Mouse (Mus musculus) neural tube, embryonic 10.5 days (tissue): ENCODE data around the gene Taco1.
A peak's percentile ranks its signal among the peaks of the same experiment; 100 is the strongest.
"Not testable (repeated sequence)": the region's sequence is repeated elsewhere in the genome, so short reads cannot be mapped to it uniquely, and the experiment has no call there.

ENCODE experiments used
- DNase-seq: peaks from one replicate; pipeline ENCODE4 v3.0.0-alpha.2; 2017; ENCODE audit warnings: low spot score; ENCODE audit errors: extremely low spot score

Taco1 gene

DNA sequence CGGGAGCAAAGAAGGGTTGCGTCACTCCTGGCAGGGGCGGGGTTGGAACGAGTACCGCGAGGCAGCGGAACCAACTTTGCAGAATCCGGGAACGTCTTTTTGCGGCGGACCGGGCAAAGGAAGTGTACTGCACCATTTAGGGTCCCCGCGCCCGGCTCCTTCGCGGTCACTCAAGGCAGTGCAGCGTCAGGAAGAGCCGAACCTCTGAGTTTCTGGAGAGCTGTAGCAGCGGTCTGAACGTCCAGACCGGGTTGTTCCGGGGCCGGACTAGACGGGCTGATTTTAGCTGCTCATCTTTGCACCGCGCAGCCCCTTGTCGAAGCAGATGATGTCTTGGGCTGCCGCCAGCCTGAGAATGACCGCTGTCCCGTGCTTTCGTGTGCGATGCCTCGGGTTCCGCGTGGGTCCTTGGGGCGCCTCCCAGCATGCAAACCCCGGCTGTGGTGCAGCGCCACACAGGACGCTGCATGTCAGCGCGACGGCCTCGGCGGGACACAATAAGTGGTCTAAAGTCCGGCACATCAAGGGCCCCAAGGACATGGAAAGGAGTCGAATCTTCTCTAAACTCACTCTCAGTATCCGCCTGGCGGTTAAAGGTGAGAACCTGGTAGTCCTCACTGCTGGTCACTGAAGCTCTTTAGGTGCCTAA is at the start of gene Taco1:
TSS of gene Taco1 (plus strand) at position 139 of the 649 bp plus-strand sequence.
- peak; percentile 91 for DNase-seq

DNA sequence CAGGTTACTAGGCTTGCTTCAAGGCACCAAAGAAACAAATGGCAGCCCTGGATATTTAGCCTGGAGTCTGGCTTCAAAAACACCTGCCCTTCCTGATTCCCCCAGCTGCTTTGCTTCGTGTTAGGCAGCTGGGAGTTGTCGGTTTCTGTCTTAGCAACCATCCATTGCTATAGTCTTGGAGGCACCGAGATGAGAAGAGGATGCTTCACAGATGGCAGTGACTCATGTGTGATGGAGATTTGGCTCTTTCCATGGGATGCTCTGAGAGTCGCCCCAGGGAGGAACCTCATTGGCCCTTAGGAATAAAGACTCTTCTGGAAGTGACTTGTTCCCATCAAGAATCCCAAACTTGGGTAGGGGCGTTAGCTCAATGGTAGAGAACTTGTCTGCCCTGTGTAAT is 49.4 kb upstream of the Taco1 start:
- no peak for DNase-seq

DNA sequence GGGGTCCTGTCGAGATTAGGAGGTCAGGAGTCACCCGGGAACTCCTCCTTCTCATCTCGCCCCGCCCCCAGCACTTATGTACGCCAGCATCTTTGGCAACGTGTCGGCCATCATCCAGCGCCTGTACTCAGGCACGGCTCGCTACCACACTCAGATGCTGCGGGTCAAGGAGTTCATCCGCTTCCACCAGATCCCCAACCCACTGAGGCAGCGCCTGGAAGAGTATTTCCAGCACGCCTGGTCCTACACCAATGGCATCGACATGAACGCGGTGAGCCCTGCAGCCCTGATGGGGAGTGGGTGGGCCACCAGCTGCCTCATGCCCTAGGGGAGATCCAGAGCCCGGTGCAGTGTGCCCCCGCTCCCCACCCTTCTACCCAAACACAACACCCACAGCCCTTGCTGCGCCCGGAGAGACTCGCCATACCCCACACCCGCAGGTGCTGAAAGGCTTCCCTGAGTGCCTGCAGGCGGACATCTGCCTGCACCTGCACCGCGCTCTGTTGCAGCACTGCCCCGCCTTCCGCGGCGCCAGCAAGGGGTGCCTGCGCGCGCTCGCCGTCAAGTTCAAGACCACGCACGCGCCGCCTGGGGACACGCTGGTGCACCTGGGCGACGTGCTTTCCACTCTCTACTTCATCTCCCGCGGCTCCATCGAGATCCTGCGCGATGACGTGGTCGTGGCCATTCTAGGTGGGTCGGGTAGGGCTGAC is 45.7 kb upstream of the Taco1 start:
- peak; percentile 26 for DNase-seq

DNA sequence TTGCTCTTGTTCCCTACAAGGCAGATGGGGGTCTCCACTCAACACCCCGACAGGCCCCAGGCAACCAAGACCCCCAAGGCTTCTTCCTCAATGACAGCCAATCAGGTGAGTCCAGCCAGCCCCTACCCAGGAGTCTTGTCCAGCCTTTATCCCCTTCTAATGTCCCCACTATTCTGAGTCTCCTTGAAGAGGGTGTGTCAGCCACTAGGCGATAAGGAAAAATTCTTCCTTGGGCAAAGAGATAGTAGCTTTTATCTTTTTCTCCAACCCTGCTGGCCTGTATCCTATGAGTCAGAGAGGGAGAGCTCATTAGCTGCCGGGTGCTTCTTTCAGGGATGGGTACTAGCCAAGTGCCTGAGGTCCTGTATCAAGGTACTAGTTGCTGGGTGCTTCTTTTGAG is 40.1 kb upstream of the Taco1 start:
- DNase-seq = no peak

DNA sequence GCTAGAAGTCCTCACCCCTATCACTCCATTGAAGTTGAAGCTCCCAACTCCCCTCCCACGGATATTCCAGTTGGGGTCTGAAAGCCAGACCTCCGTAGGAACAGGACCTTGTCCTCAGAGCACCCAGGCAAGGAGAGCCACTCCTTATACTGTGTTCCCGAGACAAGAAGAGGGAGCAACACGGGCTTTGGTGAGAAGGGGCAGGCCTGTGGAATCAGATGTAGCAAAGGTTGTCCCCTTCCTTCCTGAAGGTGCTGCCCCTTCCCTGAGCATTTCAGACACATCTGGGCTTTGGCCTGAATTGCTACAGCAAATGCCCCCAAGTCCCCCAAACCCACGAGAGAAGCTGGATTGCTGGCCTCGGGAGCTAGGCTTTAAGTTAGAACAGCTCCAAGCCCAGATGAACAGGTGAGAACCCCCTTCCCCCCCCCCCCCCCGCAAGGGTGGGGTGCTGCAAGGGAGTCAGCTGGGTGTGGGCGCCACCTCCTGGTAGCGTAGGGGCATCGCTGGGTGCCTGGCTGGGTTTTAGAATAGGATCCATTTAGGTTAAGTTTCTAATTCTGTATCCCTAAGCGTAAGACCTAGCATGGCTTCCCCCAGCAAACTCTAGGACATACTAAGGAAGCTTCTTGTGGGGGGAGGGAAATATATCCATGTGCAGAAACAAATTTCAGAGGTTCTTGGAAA is 39.3 kb upstream of the Taco1 start:
- DNase-seq = peak; percentile 48

DNA sequence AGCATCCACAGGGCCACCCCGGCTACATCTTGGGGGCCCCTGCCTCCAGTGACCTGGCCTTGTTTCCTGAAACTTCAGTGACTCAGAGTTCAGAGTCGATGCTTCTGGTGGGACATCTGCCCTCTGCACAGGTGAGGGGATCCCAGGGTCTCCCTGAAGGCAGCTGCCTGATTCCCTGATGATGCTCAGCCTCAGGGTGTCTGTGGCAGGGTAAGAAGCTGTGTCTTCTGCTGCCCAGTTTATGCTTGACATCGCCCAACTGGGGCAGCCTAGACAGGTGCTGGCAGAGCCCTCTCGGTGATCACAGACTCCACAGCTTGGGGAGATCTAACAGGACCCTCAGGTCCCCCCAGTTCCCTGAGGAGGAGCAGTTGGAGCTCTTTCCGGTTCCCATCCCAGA is 38.3 kb upstream of the Taco1 start:
- no peak for DNase-seq

DNA sequence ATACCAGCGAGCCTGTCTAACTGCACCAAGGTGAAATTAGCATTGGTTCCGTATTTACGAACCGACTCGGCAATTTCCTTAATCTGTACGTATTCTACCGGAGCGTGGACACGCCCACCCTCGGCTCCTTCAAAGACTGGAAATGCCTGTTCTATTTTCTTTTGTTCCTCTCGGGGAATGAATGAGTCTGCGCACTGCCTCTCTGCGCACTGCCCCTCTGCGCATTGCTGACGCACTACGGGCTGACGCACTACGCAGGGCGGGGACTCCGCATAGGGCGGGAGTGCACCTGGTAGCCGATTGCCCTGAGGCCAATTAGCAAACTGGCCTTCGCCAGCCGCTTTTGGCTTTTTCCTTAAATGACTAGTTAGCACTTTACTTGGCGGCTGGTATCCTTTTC is 33.8 kb upstream of the Taco1 start:
- not testable (repeated sequence) for DNase-seq

DNA sequence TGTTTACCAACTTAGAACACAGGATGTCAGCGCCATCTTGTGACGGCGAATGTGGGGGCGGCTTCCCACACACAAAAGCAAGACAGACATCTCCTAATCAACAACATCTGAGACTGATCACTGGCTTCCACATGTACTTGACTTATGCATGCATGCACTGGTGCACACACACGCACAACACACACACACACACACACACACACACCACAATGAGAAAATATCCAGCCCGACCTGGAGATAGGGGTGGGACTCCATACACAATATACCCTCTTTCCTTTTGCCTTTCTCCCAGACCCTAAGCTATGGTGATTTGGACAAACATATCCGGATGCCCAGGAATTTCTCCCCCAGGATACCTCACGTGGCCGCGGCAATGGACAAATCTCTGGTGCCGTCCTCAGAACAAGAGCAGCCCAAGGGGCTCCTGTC is 32.4 kb upstream of the Taco1 start:
- peak; percentile 51 for DNase-seq

DNA sequence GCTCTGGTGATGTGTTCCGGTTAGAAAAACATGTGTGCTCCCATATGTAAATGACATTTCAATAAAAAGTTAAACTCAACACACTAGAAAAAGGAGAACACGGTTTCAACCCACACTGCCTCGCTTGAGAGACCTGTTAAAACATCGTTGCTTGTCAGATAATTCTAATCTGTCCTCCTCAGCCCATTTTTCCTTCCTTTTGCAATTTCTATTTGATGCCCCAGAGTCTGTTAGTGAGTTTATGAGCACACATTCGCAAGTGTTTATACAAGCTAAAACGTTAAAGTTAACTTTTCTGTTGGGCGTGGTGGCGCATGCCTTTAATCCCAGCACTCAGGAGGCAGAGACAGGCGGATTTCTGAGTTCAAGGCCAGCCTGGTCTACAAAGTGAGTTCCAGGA is 30.9 kb upstream of the Taco1 start:
- no peak for DNase-seq

DNA sequence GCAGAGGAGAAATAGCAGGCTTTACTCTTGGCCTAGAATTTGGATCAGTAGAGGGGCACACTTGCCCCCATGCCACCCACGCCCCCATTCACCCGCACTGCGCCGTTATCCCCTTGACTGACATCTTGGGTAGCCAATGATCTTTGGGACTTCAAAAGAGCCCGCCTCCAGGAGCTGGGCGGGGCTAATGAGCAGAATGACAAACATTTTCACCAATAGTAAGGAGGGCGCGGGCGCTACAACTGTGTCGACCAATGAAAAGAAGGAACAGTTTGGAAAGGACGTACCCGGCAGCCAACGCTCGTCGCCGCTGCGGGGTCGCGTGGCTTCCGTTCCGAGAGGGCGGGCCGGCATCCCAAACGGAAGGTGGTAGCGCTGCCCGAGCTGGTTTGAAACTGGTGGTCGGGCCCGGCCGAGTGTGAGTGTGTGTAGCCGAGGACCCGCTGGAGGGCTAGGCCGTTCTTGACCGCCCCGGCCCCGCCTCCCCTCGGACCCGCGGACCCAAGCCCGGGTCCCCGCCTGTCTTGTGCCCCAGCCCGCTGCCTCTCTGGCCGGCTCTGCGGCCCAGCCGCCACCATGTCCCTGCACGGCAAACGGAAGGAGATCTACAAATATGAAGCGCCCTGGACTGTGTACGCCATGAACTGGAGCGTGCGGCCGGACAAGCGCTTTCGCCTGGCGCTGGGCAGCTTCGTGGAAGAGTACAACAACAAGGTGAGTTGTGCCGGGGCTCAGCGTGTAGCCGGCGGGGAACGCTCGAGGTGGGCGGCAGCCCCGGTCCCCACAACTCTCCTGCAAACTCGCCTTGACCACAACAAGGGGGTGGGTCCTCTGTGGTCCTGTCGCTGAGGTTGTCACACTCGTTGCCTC is 29.1 kb upstream of the Taco1 start, which contains the start of gene Dcaf7:
TSS of gene Dcaf7 (plus strand) at position 325 of the 870 bp plus-strand sequence.
- peak; percentile 97 for DNase-seq

DNA sequence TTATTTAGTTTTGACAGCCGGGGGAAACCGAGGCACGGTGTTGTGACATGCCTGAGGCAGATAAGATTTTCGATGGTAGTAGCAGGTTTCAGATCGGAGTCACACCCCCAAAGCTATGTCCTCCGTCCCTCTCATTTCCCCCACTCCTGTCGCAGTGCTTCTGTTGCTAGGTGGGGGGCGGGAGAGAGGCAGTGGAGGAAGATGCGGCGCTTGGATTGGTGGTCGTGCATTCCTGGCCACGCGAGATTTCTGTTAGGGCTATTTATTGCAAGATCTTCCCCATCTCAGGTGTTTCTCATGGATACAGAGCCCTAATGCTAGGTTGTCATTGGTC is 28.5 kb upstream of the Taco1 start:
- DNase-seq = peak; percentile 48

DNA sequence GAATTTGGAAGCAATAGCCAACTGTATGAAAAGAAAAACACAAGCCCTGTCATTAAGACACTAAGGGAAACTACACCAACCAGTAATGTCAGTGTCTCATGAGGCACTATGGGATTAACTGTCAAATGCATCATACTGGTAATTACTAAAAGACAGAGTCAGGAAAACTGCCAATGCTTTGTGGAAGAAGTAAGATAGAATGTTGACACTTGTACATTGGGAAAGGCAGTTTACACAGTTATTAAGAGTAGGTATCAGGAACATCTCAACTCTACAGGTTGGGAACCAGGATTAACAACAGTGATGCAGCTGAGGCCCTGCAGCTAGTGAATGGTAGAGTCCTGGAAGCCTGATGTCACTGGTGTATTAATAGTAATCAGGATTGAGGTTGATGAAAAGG is 21.5 kb upstream of the Taco1 start:
- no peak for DNase-seq

DNA sequence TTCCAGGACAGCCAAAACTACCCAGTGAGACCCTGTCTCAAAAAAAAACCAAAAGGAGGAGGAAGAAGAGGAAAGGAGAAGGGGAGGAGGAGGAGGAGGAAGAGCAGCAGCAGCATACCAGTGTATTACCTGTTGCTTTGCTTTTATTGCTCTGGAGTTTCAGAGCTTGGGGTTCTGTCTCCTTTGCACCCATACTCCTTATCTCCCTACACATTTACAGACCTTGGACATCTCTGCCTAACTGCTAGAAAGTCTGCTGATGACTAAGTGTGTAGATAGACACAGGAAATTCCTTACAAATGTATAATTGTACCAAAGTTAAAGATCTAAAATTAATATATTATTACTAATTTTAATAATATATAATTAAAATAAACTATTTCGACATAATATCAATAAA is 20.6 kb upstream of the Taco1 start:
- no peak for DNase-seq

DNA sequence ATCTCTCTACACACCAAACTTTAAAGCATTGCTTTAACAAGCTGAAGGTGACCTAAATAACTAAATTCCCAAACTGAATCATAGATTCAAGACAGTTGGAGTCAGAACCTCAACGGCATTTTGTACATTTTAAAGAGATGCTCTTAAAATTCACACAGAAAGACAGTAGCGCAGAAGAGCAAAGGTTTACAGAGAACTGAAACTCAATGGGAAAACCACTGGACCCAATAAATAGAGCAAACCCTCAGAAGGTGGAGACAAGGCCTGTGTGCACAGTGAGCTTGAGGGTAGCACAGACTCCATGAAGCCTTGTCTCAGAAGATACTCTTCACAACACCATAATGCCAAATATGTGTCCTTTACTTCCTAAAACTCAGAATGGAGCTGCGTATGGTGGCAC is 20.1 kb upstream of the Taco1 start:
- DNase-seq = no peak

DNA sequence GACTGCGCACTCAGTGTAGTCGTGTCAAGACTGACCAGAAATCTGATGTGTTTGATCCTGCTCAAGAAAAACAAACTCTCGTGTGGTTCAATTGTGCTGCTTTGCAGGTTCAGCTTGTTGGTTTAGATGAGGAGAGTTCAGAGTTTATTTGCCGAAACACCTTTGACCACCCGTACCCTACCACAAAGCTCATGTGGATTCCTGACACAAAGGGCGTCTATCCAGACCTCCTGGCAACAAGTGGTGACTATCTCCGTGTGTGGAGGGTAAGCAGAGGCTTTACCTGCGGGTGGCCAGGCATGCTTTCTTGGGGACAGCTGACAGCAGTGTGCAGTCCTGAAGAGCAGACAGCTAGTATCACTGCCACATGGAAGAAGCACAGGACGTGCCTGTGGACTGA is 19.3 kb upstream of the Taco1 start:
- DNase-seq = no peak

DNA sequence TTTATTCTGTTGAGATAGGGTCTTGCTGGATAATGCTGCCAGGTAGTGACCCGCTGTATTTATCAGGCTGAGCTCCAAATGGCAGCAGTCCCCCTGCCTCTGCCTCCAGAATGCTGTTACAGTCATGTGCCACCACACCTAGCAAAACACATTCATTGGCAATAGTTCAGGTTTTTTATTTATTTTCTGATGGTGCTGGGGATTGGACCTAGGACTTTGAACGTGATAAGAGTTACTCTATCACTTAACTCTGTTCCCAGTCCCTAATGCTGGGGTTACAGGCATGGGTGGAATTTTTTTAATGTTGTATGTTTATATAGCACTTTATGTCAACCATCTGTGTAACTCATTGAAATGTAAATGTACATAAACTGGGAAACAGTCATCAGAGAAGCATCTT is 11.9 kb upstream of the Taco1 start:
- DNase-seq = no peak

DNA sequence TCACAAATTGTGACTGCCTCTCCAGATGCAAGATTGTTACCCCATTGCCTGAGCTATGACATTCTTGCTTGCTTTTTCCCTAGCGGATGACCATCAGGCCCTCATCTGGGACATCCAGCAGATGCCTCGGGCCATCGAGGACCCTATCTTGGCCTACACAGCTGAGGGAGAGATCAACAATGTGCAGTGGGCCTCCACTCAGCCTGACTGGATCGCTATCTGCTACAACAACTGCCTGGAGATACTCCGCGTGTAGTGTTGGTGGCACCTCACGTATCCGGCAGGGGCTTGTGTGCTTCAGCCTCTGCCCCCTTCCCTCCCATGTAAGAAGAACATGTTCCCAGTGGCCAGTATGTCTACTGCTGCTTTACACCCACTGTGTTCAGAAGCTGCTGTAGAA is 11.3 kb upstream of the Taco1 start:
- DNase-seq = no peak

DNA sequence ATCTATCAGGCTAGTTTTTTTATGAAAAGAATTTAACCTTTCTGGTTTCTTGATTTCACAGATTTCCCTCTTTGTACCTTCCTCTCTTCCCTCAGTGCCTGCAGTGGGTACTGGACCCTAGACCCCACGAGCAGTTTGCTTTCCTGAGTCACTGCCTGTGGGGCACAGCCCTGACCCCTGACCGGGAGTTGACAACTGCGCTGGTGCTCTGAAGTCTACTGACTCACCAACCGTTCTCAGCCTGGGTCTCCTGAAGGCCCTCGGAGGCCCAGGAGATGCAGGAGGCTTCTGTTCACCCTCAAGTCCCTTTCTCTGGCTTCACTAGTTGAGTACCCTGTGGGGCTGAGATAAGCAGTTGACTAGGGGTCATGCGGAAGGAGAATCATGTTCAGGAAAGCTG is 10.5 kb upstream of the Taco1 start:
- no peak for DNase-seq

DNA sequence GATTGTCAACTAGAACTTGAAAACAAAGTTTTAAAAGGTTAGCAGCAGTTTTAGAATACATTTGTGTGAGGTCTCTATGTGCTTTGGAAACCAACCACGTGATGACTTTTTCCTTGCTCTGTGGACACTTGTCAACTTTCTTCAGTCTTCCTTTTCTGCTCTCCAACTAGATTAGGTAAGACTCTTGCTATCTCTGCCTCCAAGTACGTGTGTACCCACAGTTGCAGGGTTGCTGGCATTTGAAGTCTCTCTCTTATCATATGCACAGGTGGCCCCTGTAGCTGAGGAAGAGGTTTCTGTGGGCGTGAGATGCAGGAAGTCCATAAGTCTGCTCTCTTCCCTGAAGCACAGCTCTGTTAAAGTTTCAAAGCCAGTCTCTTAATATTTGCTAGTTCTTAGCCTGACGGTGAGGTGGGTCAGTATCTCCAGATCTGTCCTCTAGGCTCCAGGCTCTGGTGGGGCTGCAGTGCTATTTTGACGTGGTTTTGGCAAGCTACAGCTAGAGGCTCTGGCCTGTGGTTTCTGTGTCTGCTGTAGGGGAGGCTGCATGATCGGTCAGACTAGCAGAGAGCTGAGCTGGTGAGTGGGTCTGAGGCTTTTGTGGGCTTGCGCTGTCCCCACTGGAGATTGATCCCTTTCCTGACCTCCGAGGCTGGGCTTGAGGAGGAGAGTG is 8.9 kb upstream of the Taco1 start:
- no peak for DNase-seq

DNA sequence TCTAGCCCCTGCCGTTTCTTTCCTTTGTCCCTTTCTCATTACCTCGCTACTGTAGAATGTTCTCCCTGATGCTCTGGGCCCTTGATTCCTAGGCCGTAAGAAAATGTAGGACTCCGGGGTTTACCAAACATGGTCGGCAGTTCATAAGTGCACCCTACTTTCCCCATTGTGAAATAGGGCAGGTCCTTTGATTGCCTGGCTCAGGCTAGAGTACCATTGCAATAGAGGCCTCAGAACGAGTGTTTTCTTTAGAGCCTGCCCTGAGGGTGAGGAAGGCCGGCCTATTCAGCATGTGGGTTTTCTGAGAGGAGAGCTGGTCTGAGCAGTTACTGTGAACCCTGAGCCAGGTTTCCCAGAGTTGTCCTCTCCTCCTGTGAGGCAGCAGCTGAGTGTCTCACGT is 7.8 kb upstream of the Taco1 start:
- DNase-seq = no peak

DNA sequence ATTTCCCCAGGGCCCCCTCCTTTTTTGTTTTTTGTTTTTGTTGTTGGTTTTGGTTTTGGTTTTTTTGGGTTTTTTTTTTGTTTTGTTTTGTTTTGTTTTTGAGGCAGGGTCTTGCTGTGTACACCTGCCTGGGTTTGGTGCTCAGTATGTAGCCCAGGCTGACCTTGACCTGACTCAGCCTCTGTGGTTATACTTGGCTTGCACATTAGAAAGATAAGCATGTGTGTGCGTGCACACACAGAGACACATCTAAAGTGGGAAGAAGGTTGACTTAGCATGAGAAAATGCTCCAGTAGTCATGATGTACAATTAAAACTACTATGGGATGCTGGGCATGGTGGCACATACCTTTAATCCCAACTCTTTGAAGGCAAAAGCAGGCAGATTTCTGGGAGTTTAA is 5.3 kb upstream of the Taco1 start:
- no peak for DNase-seq
